Mouse (Mus musculus): ENCODE data around the gene Kif5c. TPM values are rescaled to one million over a fixed set of nuclear protein-coding genes. Genes with fewer than 3 reads are reported as not detected.

The Kif5c gene
- polyA plus RNA-seq, 1 experiment from 2014 or later, result 215 TPM

GRCm38 (mm10) chr2:49655874-49656195 lies 36.7 kb downstream of the Kif5c start:
- no peaks in the 10 kb centered on the region for H3K9me3 ChIP-seq
- H3K4me3 ChIP-seq, result no peak overlapping the region
- peaks cover 58% of the 10 kb centered on the region for H3K4me1 ChIP-seq
- no peak; the same call in 1 of the 2 replicates for ATAC-seq (replicated peaks)
- no peak overlapping the region for H3K9ac ChIP-seq
- peak overlapping the region; percentile 71 for H3K27ac ChIP-seq
- 60% methylated on average over 3 of the region's 3 CpGs for WGBS
- no peaks in the 10 kb centered on the region for H3K27me3 ChIP-seq (replicated peaks)
- peak overlapping the region; percentile 25 for H3K4me2 ChIP-seq
- H3K36me3 ChIP-seq (replicated peaks), result no peaks in the 10 kb centered on the region

GRCm38 (mm10) chr2:49656988-49657387 lies 37.9 kb downstream of the Kif5c start:
- H3K27me3 ChIP-seq (replicated peaks), result no peaks in the 10 kb centered on the region
- no peak overlapping the region for H3K4me3 ChIP-seq
- no peak overlapping the region for H3K27ac ChIP-seq
- H3K9ac ChIP-seq, result no peak overlapping the region
- H3K36me3 ChIP-seq (replicated peaks), result no peaks in the 10 kb centered on the region
- H3K4me2 ChIP-seq, result no peak overlapping the region
- H3K9me3 ChIP-seq, result no peaks in the 10 kb centered on the region
- WGBS, result 79% methylated on average over 2 of the region's 2 CpGs
- ATAC-seq (replicated peaks), result no peak
- H3K4me1 ChIP-seq, result peaks cover 60% of the 10 kb centered on the region

- no peaks in the 10 kb centered on the region for H3K9me3 ChIP-seq
- H3K4me3 ChIP-seq, result no peak overlapping the region
- WGBS, result 85% methylated on average over 3 of the region's 3 CpGs
- H3K4me2 ChIP-seq, result no peak overlapping the region
- ATAC-seq (replicated peaks), result no peak
- no peak overlapping the region for H3K27ac ChIP-seq
- no peaks in the 10 kb centered on the region for H3K36me3 ChIP-seq (replicated peaks)
- no peak overlapping the region for H3K9ac ChIP-seq
- peaks cover 55% of the 10 kb centered on the region for H3K4me1 ChIP-seq
- no peaks in the 10 kb centered on the region for H3K27me3 ChIP-seq (replicated peaks)
These were observed 38.6 kb downstream of the Kif5c start for GRCm38 (mm10) chr2:49657666-49658065.

- Histone ChIP-seq H3K4me2 (no peak overlapping the region), H3K27ac (no peak overlapping the region), H3K4me1 (peaks cover 50% of the 10 kb centered on the region), H3K36me3 (replicated peaks) (no peaks in the 10 kb centered on the region), H3K9ac (no peak overlapping the region), H3K9me3 (no peaks in the 10 kb centered on the region), H3K4me3 (no peak overlapping the region), H3K27me3 (replicated peaks) (no peaks in the 10 kb centered on the region)
- ATAC-seq (replicated peaks), result no peak
- 63% methylated on average over 4 of the region's 4 CpGs for WGBS
These were observed 39.9 kb downstream of the Kif5c start for GRCm38 (mm10) chr2:49658988-49659387.

- Histone ChIP-seq H3K4me2 (no peak overlapping the region), H3K27me3 (replicated peaks) (no peaks in the 10 kb centered on the region), H3K27ac (no peak overlapping the region), H3K9ac (no peak overlapping the region), H3K9me3 (no peaks in the 10 kb centered on the region), H3K4me1 (peaks cover 41% of the 10 kb centered on the region), H3K36me3 (replicated peaks) (no peaks in the 10 kb centered on the region), H3K4me3 (no peak overlapping the region)
- no peak for ATAC-seq (replicated peaks)
- 51% methylated on average over 8 of the region's 8 CpGs for WGBS
These were observed 40.9 kb downstream of the Kif5c start for GRCm38 (mm10) chr2:49659964-49660363.

GRCm38 (mm10) chr2:49660375-49660923 lies 41.4 kb downstream of the Kif5c start:
- Histone ChIP-seq H3K9ac (no peak overlapping the region), H3K4me1 (peaks cover 36% of the 10 kb centered on the region), H3K4me3 (no peak overlapping the region), H3K9me3 (no peaks in the 10 kb centered on the region), H3K36me3 (replicated peaks) (no peaks in the 10 kb centered on the region), H3K27ac (no peak overlapping the region), H3K4me2 (no peak overlapping the region), H3K27me3 (replicated peaks) (no peaks in the 10 kb centered on the region)
- no peak for ATAC-seq (replicated peaks)
- 64% methylated on average over 12 of the region's 12 CpGs for WGBS

- H3K27ac ChIP-seq, result no peak overlapping the region
These were observed 42.2 kb downstream of the Kif5c start for GRCm38 (mm10) chr2:49661348-49661747.

GRCm38 (mm10) chr2:49661872-49662271 lies 42.8 kb downstream of the Kif5c start:
- Histone ChIP-seq H3K9me3 (no peaks in the 10 kb centered on the region), H3K4me1 (peaks cover 26% of the 10 kb centered on the region)

More at GRCm38 (mm10) chr2:49661348-49661747, 42.2 kb downstream of the Kif5c start:
- Histone ChIP-seq H3K4me3 (no peak overlapping the region), H3K9ac (no peak overlapping the region), H3K4me2 (no peak overlapping the region), H3K4me1 (peaks cover 28% of the 10 kb centered on the region), H3K9me3 (no peaks in the 10 kb centered on the region), H3K27me3 (replicated peaks) (no peaks in the 10 kb centered on the region), H3K36me3 (replicated peaks) (no peaks in the 10 kb centered on the region)
- ATAC-seq (replicated peaks), result no peak

GRCm38 (mm10) chr2:49671753-49672500 lies 52.8 kb downstream of the Kif5c start:
- 41% methylated on average over 12 of the region's 12 CpGs for WGBS
- no peaks in the 10 kb centered on the region for H3K27me3 ChIP-seq (replicated peaks)
- peaks cover 44% of the 10 kb centered on the region for H3K4me1 ChIP-seq
- no peak overlapping the region for H3K4me2 ChIP-seq
- H3K9ac ChIP-seq, result no peak overlapping the region
- H3K4me3 ChIP-seq, result no peak overlapping the region
- peak overlapping the region; percentile 80 for H3K27ac ChIP-seq
- no peaks in the 10 kb centered on the region for H3K36me3 ChIP-seq (replicated peaks)
- peak; percentile 37 for ATAC-seq (replicated peaks)
- H3K9me3 ChIP-seq, result no peaks in the 10 kb centered on the region

More at GRCm38 (mm10) chr2:49661872-49662271, 42.8 kb downstream of the Kif5c start:
- Histone ChIP-seq H3K27ac (no peak overlapping the region), H3K4me2 (no peak overlapping the region), H3K9ac (no peak overlapping the region), H3K4me3 (no peak overlapping the region), H3K27me3 (replicated peaks) (no peaks in the 10 kb centered on the region), H3K36me3 (replicated peaks) (no peaks in the 10 kb centered on the region)
- WGBS, result 92% methylated on average over 3 of the region's 3 CpGs
- no peak for ATAC-seq (replicated peaks)

GRCm38 (mm10) chr2:49672501-49672874 lies 53.4 kb downstream of the Kif5c start:
- H3K4me2 ChIP-seq, result no peak overlapping the region
- 0 out of 2 replicates have a peak overlapping the region, but pooled peaks have one; percentile 3 for H3K9ac ChIP-seq
- ATAC-seq (replicated peaks), result peak; percentile 60

GRCm38 (mm10) chr2:49676020-49676419 lies 56.9 kb downstream of the Kif5c start:
- no peak overlapping the region for H3K4me2 ChIP-seq
- H3K4me1 ChIP-seq, result peaks cover 68% of the 10 kb centered on the region
- 85% methylated on average over 12 of the region's 12 CpGs for WGBS
- H3K9me3 ChIP-seq, result no peaks in the 10 kb centered on the region
- H3K27ac ChIP-seq, result no peak overlapping the region
- no peaks in the 10 kb centered on the region for H3K27me3 ChIP-seq (replicated peaks)
- no peak overlapping the region for H3K4me3 ChIP-seq
- ATAC-seq (replicated peaks), result no peak
- H3K9ac ChIP-seq, result no peak overlapping the region
- no peaks in the 10 kb centered on the region for H3K36me3 ChIP-seq (replicated peaks)

More at GRCm38 (mm10) chr2:49672501-49672874, 53.4 kb downstream of the Kif5c start:
- H3K27me3 ChIP-seq (replicated peaks), result no peaks in the 10 kb centered on the region
- no peak overlapping the region for H3K4me3 ChIP-seq
- H3K4me1 ChIP-seq, result peaks cover 48% of the 10 kb centered on the region
- 22% methylated on average over 7 of the region's 7 CpGs for WGBS
- H3K27ac ChIP-seq, result peak overlapping the region; percentile 80
- no peaks in the 10 kb centered on the region for H3K9me3 ChIP-seq
- no peaks in the 10 kb centered on the region for H3K36me3 ChIP-seq (replicated peaks)

GRCm38 (mm10) chr2:49678386-49678785 lies 59.3 kb downstream of the Kif5c start:
- Histone ChIP-seq H3K4me2 (no peak overlapping the region), H3K27ac (peak overlapping the region; percentile 51), H3K4me1 (peaks cover 55% of the 10 kb centered on the region), H3K9ac (no peak overlapping the region), H3K36me3 (replicated peaks) (0 out of 2 replicates have a peak, but pooled peaks cover 4% of the 10 kb centered on the region), H3K4me3 (no peak overlapping the region), H3K9me3 (no peaks in the 10 kb centered on the region), H3K27me3 (replicated peaks) (no peaks in the 10 kb centered on the region)
- ATAC-seq (replicated peaks), result no peak
- WGBS, result 63% methylated on average over 7 of the region's 7 CpGs

All from midbrain, embryonic 15.5 days (tissue).